Mouse (Mus musculus): ENCODE results near the gene Rec114.

The Rec114 gene

GRCm38 (mm10) chr9:58743702-58744248 is at the start of gene Rec114:
Gene Rec114 (minus strand): TSS chr9:58743964.
- no peak for DNase-seq (ENCODE audit: low read depth)

- no peak for DNase-seq (ENCODE audit: low read depth)
Measured at GRCm38 (mm10) chr9:58789476-58789875, 45.7 kb upstream of the Rec114 start.

GRCm38 (mm10) chr9:58775363-58775762 is 31.6 kb upstream of the Rec114 start:
- DNase-seq (ENCODE audit: low read depth) = peak; percentile 16

- no peak for DNase-seq (ENCODE audit: low read depth)
Measured at GRCm38 (mm10) chr9:58774761-58775160, 31.0 kb upstream of the Rec114 start.

- no peak for DNase-seq (ENCODE audit: low read depth)
Measured at GRCm38 (mm10) chr9:58769943-58770342, 26.2 kb upstream of the Rec114 start.

GRCm38 (mm10) chr9:58766959-58767955 is 23.5 kb upstream of the Rec114 start:
- no peak for DNase-seq (ENCODE audit: low read depth)

- no peak for DNase-seq (ENCODE audit: low read depth)
Measured at GRCm38 (mm10) chr9:58764354-58764753, 20.6 kb upstream of the Rec114 start.

- DNase-seq (ENCODE audit: low read depth) = no peak
Measured at GRCm38 (mm10) chr9:58763114-58763513, 19.4 kb upstream of the Rec114 start.

- no peak for DNase-seq (ENCODE audit: low read depth)
Measured at GRCm38 (mm10) chr9:58762086-58762485, 18.3 kb upstream of the Rec114 start.

- DNase-seq (ENCODE audit: low read depth) = no peak
Measured at GRCm38 (mm10) chr9:58758754-58759153, 15.0 kb upstream of the Rec114 start.

GRCm38 (mm10) chr9:58756371-58757132 is 12.8 kb upstream of the Rec114 start:
- DNase-seq (ENCODE audit: low read depth) = no peak

- no peak for DNase-seq (ENCODE audit: low read depth)
Measured at GRCm38 (mm10) chr9:58753606-58754005, 9.8 kb upstream of the Rec114 start.

- no peak for DNase-seq (ENCODE audit: low read depth)
Measured at GRCm38 (mm10) chr9:58748142-58748541, 4.4 kb upstream of the Rec114 start.

GRCm38 (mm10) chr9:58747328-58747755 is 3.6 kb upstream of the Rec114 start:
- no peak for DNase-seq (ENCODE audit: low read depth)

GRCm38 (mm10) chr9:58742692-58743091 is 1.1 kb downstream of the Rec114 start:
- DNase-seq (ENCODE audit: low read depth) = no peak

- no peak for DNase-seq (ENCODE audit: low read depth)
Measured at GRCm38 (mm10) chr9:58741369-58741768, 2.4 kb downstream of the Rec114 start.

GRCm38 (mm10) chr9:58739791-58740190 is 4.0 kb downstream of the Rec114 start:
- DNase-seq (ENCODE audit: low read depth) = no peak

- no peak for DNase-seq (ENCODE audit: low read depth)
Measured at GRCm38 (mm10) chr9:58723165-58723564, 20.6 kb downstream of the Rec114 start.

- DNase-seq (ENCODE audit: low read depth) = no peak
Measured at GRCm38 (mm10) chr9:58722151-58722550, 21.6 kb downstream of the Rec114 start.

GRCm38 (mm10) chr9:58721021-58721420 is 22.7 kb downstream of the Rec114 start:
- no peak for DNase-seq (ENCODE audit: low read depth)

GRCm38 (mm10) chr9:58720167-58720566 is 23.6 kb downstream of the Rec114 start:
- DNase-seq (ENCODE audit: low read depth) = no peak

- no peak for DNase-seq (ENCODE audit: low read depth)
Measured at GRCm38 (mm10) chr9:58719471-58719870, 24.3 kb downstream of the Rec114 start.

GRCm38 (mm10) chr9:58718964-58719363 is 24.8 kb downstream of the Rec114 start:
- DNase-seq (ENCODE audit: low read depth) = no peak

Data from induced T-regulatory cell, adult 2 months (primary cell).